In genomic region chr6:90431487-90431886, GRCm38 (mm10) we compare ENCODE assay signal across 12 mouse cellular contexts. TPM values are rescaled to one million over a fixed set of nuclear protein-coding genes. Genes with fewer than 3 reads are reported as not detected.
DNase-seq lines count a peak whose midpoint lies in the region; ATAC-seq lines count a peak whose summit lies in the region.
"Had no signal": no experiment of that assay in that cellular context is flagged by ENCODE, and none has a peak within 500 bp of the region (broad histone marks: within the 10 kb centered on the region; RNA-seq: fewer than 3 reads in every experiment).

No protein-coding gene starts in this region.

- no peak for ATAC-seq in megakaryocyte-erythroid progenitor cell, adult 5-6 weeks (replicated peaks; ENCODE audit: low FRiP score, low TSS enrichment, poor library complexity, severe bottlenecking)
- ATAC-seq: midbrain, embryonic 13.5 days had no signal

- intact Hi-C loops in heart, postnatal 25 days (cut with DNase I), result no loop called here

- DNase-seq in kidney, postnatal 10 days, result peak; percentile 54
- no peak for DNase-seq in kidney, adult 18-20 months
- peak; percentile 42 to 49 for DNase-seq in frontal cortex, postnatal 14 days (ENCODE audit: low spot score in 2 of 2)
- peak; percentile 25 for DNase-seq in heart, postnatal 25 days (ENCODE audit: low spot score)
- DNase-seq in right cerebral cortex, postnatal 10 days (ENCODE audit: low spot score in 2 of 2), result peak; percentile 81 to 86
- DNase-seq in thymus, adult 18-20 months, result no peak
- DNase-seq: cerebellum, postnatal 36 days; kidney, adult 8-10 months; liver; retina, postnatal 1 day had no signal

RNA-seq across cellular contexts. Expression of gene Cfap100, which starts 2.9 kb away (rescaled TPM):
- under 1 TPM in 1 of 2 experiments, not detected in 1; 0.67 TPM for total RNA-seq in heart, postnatal 25 days (2021)
- total RNA-seq in megakaryocyte-erythroid progenitor cell, adult 5-6 weeks (2014; fragmentation: Nextera tagmentation), result not detected in 2 replicates
- not detected in 2 replicates for total RNA-seq in megakaryocyte-erythroid progenitor cell, adult 5-6 weeks (2017)

RNA-seq across cellular contexts. Expression of gene Klf15, which starts 30.9 kb away (rescaled TPM):
- total RNA-seq in heart, postnatal 25 days (2021), result 10 to 100 TPM; 45.1 to 56.9 TPM
- total RNA-seq in megakaryocyte-erythroid progenitor cell, adult 5-6 weeks (2014; fragmentation: Nextera tagmentation), result not detected in 2 replicates
- total RNA-seq in megakaryocyte-erythroid progenitor cell, adult 5-6 weeks (2017), result not detected in 2 replicates

RNA-seq across cellular contexts. Expression of gene Aldh1l1, which starts 54.7 kb away (rescaled TPM):
- 1 to 10 TPM; 1.5 to 2.3 TPM for total RNA-seq in heart, postnatal 25 days (2021)
- 3.2 and 4.1 TPM in 2 replicates for total RNA-seq in megakaryocyte-erythroid progenitor cell, adult 5-6 weeks (2014; fragmentation: Nextera tagmentation)
- total RNA-seq in megakaryocyte-erythroid progenitor cell, adult 5-6 weeks (2017), result 4.3 and 5.3 TPM in 2 replicates

Comparison
In these comparisons a context has a peak if more than half of its experiments do, and no peak if none do; other contexts are left out.
1. DNase-seq: peak in kidney, postnatal 10 days (single experiment), frontal cortex, postnatal 14 days (2 of 2), heart, postnatal 25 days (single experiment) and right cerebral cortex, postnatal 10 days (2 of 2); none in kidney, adult 18-20 months (single experiment) and thymus, adult 18-20 months (0 of 2).
2. RNA of gene Klf15, which starts 30.9 kb away (total RNA-seq): 45.1 to 56.9 TPM in heart, postnatal 25 days; not detected in megakaryocyte-erythroid progenitor cell, adult 5-6 weeks; every median in the first group is over 10 times any median in the second.